Mouse (Mus musculus): ENCODE data around the gene Atf2. TPM values are rescaled to one million over a fixed set of nuclear protein-coding genes. Genes with fewer than 3 reads are reported as not detected.

Atf2 gene
- polyA plus RNA-seq, 1 experiment from 2014 or later, result 56.7 TPM

GRCm38 (mm10) chr2:73790332-73790731 lies 102.1 kb downstream of the Atf2 start:
- Histone ChIP-seq H3K4me3 (ENCODE audit: low read depth, low read length) (no peak overlapping the region), H3K27ac (ENCODE audit: low read depth, low read length) (no peak overlapping the region), H3K4me1 (ENCODE audit: control insufficient read depth, insufficient read depth, low read length) (no peaks in the 10 kb centered on the region), H3K36me3 (ENCODE audit: control insufficient read depth, insufficient read depth, low read length) (no peaks in the 10 kb centered on the region), H3K27me3 (replicated peaks; ENCODE audit: control insufficient read depth, insufficient read depth, low read length) (no peaks in the 10 kb centered on the region), H3K9ac (ENCODE audit: low read length) (no peak overlapping the region), H3K4me2 (ENCODE audit: low read length) (no peak overlapping the region), H3K9me3 (replicated peaks; ENCODE audit: control insufficient read depth, low read length) (no peaks in the 10 kb centered on the region)
- 38% methylated on average over 2 of the region's 2 CpGs for WGBS
- DNase-seq (ENCODE audit: low spot score), result peak; percentile 84
- ATAC-seq, result peak; percentile 40; the same call in 1 of the 2 replicates

DNA sequence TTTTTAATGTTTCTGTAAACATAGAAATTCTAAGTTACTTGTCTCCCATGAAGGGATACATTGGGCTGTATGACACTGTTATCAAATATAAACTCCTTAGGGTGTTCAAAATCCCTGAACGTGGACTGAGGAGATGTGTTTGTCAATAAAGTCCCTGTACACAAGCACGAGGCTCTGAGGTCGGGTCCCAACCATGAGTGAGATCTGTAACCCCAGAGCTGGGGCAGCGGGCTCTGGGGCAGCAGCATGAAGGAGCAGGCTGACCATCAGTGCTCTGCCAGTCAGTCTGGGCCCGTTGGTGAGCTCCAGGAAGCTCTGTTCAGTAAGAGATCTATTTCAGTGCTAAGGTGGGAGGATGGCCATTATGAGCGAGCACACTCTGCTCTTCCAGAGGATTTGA lies 104.0 kb downstream of the Atf2 start:
- Histone ChIP-seq H3K4me1 (ENCODE audit: control insufficient read depth, insufficient read depth, low read length) (no peaks in the 10 kb centered on the region), H3K27me3 (replicated peaks; ENCODE audit: control insufficient read depth, insufficient read depth, low read length) (no peaks in the 10 kb centered on the region), H3K9ac (ENCODE audit: low read length) (no peak overlapping the region), H3K4me2 (ENCODE audit: low read length) (no peak overlapping the region), H3K27ac (ENCODE audit: low read depth, low read length) (no peak overlapping the region), H3K9me3 (replicated peaks; ENCODE audit: control insufficient read depth, low read length) (no peaks in the 10 kb centered on the region), H3K36me3 (ENCODE audit: control insufficient read depth, insufficient read depth, low read length) (no peaks in the 10 kb centered on the region), H3K4me3 (ENCODE audit: low read depth, low read length) (no peak overlapping the region)
- DNase-seq (ENCODE audit: low spot score) (no peak), ATAC-seq (no peak)
- 79% methylated on average over 6 of the region's 6 CpGs for WGBS

- DNase-seq (ENCODE audit: low spot score), result peak; percentile 39
- H3K27me3 ChIP-seq (replicated peaks; ENCODE audit: control insufficient read depth, insufficient read depth, low read length), result no peaks in the 10 kb centered on the region
- peaks cover 31% of the 10 kb centered on the region for H3K4me1 ChIP-seq (ENCODE audit: control insufficient read depth, insufficient read depth, low read length)
- no peak for ATAC-seq
- no peak overlapping the region for H3K27ac ChIP-seq (ENCODE audit: low read depth, low read length)
- H3K9me3 ChIP-seq (replicated peaks; ENCODE audit: control insufficient read depth, low read length), result no peaks in the 10 kb centered on the region
- H3K4me3 ChIP-seq (ENCODE audit: low read depth, low read length), result no peak overlapping the region
- H3K36me3 ChIP-seq (ENCODE audit: control insufficient read depth, insufficient read depth, low read length), result no peaks in the 10 kb centered on the region
- no peak overlapping the region for H3K4me2 ChIP-seq (ENCODE audit: low read length)
- 37% methylated on average over 9 of the region's 9 CpGs for WGBS
- no peak overlapping the region for H3K9ac ChIP-seq (ENCODE audit: low read length)
Measured at GRCm38 (mm10) chr2:73782371-73782905, 110.0 kb downstream of the Atf2 start.

GRCm38 (mm10) chr2:73780321-73781010 lies 112.0 kb downstream of the Atf2 start:
- WGBS, result 52% methylated on average over 14 of the region's 14 CpGs
- Histone ChIP-seq H3K4me1 (ENCODE audit: control insufficient read depth, insufficient read depth, low read length) (peaks cover 37% of the 10 kb centered on the region), H3K27me3 (replicated peaks; ENCODE audit: control insufficient read depth, insufficient read depth, low read length) (no peaks in the 10 kb centered on the region), H3K9ac (ENCODE audit: low read length) (no peak overlapping the region), H3K36me3 (ENCODE audit: control insufficient read depth, insufficient read depth, low read length) (no peaks in the 10 kb centered on the region), H3K4me2 (ENCODE audit: low read length) (peak overlapping the region; percentile 29; the same call in 1 of the 2 replicates), H3K9me3 (replicated peaks; ENCODE audit: control insufficient read depth, low read length) (no peaks in the 10 kb centered on the region), H3K27ac (ENCODE audit: low read depth, low read length) (peak overlapping the region; percentile 49; the same call in 1 of the 2 replicates), H3K4me3 (ENCODE audit: low read depth, low read length) (no peak overlapping the region)
- DNase-seq (ENCODE audit: low spot score) (peak; percentile 64), ATAC-seq (no peak)

DNA sequence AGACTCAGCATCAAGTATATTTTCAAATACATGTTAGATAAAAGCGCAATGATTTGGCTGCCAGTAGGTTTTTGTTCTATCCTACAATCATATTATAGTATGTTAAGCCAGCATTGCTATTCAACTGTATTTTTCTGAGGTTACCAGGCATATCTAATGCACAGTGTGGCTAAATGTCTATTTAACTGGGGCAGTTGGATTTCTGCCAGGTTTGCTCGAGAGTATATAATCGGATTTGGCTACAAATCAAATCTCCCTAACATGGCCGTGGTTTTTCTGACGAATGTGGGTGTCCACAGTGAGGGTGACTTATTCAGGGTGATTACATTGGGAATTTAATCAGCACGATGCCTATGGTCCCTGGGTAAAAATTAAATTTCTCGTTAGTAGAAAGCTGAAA lies 112.6 kb downstream of the Atf2 start:
- H3K4me2 ChIP-seq (ENCODE audit: low read length), result peak overlapping the region; percentile 29; the same call in 1 of the 2 replicates

GRCm38 (mm10) chr2:73779016-73779595 lies 113.3 kb downstream of the Atf2 start:
- peak overlapping the region; percentile 48; the same call in 1 of the 2 replicates for H3K27ac ChIP-seq (ENCODE audit: low read depth, low read length)

More for the DNA sequence above, 112.6 kb downstream of the Atf2 start:
- 0 out of 2 replicates have a peak overlapping the region, but pooled peaks have one; percentile 49 for H3K27ac ChIP-seq (ENCODE audit: low read depth, low read length)
- no peak overlapping the region for H3K4me3 ChIP-seq (ENCODE audit: low read depth, low read length)
- WGBS, result 13% methylated on average over 7 of the region's 7 CpGs
- no peaks in the 10 kb centered on the region for H3K27me3 ChIP-seq (replicated peaks; ENCODE audit: control insufficient read depth, insufficient read depth, low read length)
- H3K9ac ChIP-seq (ENCODE audit: low read length), result no peak overlapping the region
- H3K9me3 ChIP-seq (replicated peaks; ENCODE audit: control insufficient read depth, low read length), result no peaks in the 10 kb centered on the region
- ATAC-seq (no peak), DNase-seq (ENCODE audit: low spot score) (peak; percentile 92)
- peaks cover 37% of the 10 kb centered on the region for H3K4me1 ChIP-seq (ENCODE audit: control insufficient read depth, insufficient read depth, low read length)
- no peaks in the 10 kb centered on the region for H3K36me3 ChIP-seq (ENCODE audit: control insufficient read depth, insufficient read depth, low read length)

DNA sequence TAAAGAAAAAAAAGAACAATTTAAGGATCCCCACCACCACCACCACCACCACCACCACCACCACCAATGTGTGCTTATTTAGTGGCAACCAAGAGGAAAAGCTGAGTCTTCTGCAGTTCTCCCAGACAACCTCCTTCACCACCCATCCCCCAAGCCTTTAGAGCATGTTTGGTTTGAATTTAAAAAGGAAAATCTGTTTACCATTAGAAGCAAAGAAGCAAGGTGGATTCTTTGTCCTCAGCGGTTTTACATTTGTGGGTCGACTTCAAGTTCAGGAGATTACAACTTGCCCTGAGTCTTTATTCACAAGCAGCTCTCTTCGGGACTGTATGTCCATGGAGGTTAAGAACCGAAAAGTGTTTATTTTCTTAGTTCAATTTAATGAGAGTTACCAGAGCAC lies 115.5 kb downstream of the Atf2 start:
- H3K27ac ChIP-seq (ENCODE audit: low read depth, low read length), result no peak overlapping the region; the same call in 1 of the 2 replicates
- H3K4me2 ChIP-seq (ENCODE audit: low read length), result peak overlapping the region; percentile 66; the same call in 1 of the 2 replicates
- no peaks in the 10 kb centered on the region for H3K9me3 ChIP-seq (replicated peaks; ENCODE audit: control insufficient read depth, low read length)
- H3K36me3 ChIP-seq (ENCODE audit: control insufficient read depth, insufficient read depth, low read length), result no peaks in the 10 kb centered on the region
- WGBS, result 38% methylated on average over 4 of the region's 4 CpGs
- H3K4me3 ChIP-seq (ENCODE audit: low read depth, low read length), result no peak overlapping the region
- H3K4me1 ChIP-seq (ENCODE audit: control insufficient read depth, insufficient read depth, low read length), result peaks cover 45% of the 10 kb centered on the region
- H3K27me3 ChIP-seq (replicated peaks; ENCODE audit: control insufficient read depth, insufficient read depth, low read length), result no peaks in the 10 kb centered on the region
- ATAC-seq (no peak), DNase-seq (ENCODE audit: low spot score) (no peak)
- H3K9ac ChIP-seq (ENCODE audit: low read length), result 0 out of 2 replicates have a peak overlapping the region, but pooled peaks have one; percentile 17

More at GRCm38 (mm10) chr2:73779016-73779595, 113.3 kb downstream of the Atf2 start:
- H3K9me3 ChIP-seq (replicated peaks; ENCODE audit: control insufficient read depth, low read length), result no peaks in the 10 kb centered on the region
- H3K36me3 ChIP-seq (ENCODE audit: control insufficient read depth, insufficient read depth, low read length), result no peaks in the 10 kb centered on the region
- no peaks in the 10 kb centered on the region for H3K27me3 ChIP-seq (replicated peaks; ENCODE audit: control insufficient read depth, insufficient read depth, low read length)
- no peak overlapping the region for H3K4me3 ChIP-seq (ENCODE audit: low read depth, low read length)
- no peak overlapping the region for H3K9ac ChIP-seq (ENCODE audit: low read length)
- H3K4me1 ChIP-seq (ENCODE audit: control insufficient read depth, insufficient read depth, low read length), result peaks cover 37% of the 10 kb centered on the region
- H3K4me2 ChIP-seq (ENCODE audit: low read length), result peak overlapping the region; percentile 29
- ATAC-seq, result peak; percentile 16; the same call in 1 of the 2 replicates
- WGBS, result 31% methylated on average over 4 of the region's 4 CpGs
- DNase-seq (ENCODE audit: low spot score), result peak; percentile 78

DNA sequence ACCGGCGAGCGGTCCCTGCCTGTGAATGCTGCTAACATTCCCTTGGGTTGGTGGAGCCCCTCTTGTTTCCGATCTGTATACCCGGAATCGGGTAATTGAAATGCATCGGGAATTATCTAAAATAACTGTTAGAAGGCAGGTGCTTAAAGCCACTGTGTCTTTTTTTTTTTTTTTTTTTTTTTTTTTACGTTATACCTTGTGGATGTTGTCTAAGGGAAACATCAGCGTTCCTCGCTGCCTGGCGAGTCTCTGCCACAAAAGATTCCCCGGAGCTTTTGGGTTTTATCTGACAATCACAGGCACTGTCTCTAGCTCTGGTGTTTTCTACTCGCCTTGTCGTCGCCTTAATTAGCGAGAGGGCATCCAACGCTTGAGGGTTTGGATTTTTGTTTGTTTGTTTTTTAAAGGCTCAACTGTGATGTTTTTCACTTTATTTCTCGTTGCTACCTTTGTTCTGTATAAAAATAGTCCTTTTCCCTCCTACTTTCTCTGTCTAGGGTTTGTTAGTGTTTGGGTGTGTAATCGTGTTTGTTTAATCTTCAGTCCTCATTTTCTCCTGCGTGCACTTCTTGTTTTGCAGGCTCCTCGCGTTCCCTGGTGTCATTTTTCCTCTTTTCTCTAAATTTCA lies 116.6 kb downstream of the Atf2 start:
- Histone ChIP-seq H3K27me3 (replicated peaks; ENCODE audit: control insufficient read depth, insufficient read depth, low read length) (no peaks in the 10 kb centered on the region), H3K9me3 (replicated peaks; ENCODE audit: control insufficient read depth, low read length) (no peaks in the 10 kb centered on the region), H3K9ac (ENCODE audit: low read length) (peak overlapping the region; percentile 87), H3K4me2 (ENCODE audit: low read length) (peak overlapping the region; percentile 66), H3K27ac (ENCODE audit: low read depth, low read length) (peak overlapping the region; percentile 91), H3K4me1 (ENCODE audit: control insufficient read depth, insufficient read depth, low read length) (peaks cover 43% of the 10 kb centered on the region), H3K4me3 (ENCODE audit: low read depth, low read length) (peak overlapping the region; percentile 84), H3K36me3 (ENCODE audit: control insufficient read depth, insufficient read depth, low read length) (no peaks in the 10 kb centered on the region)
- ATAC-seq (peak; percentile 12), DNase-seq (ENCODE audit: low spot score) (no peak)
- WGBS, result under 1% methylated on average over 22 of the region's 22 CpGs

All from forebrain, embryonic 14.5 days (tissue).